Mouse (Mus musculus): ENCODE data around the gene Rgs3.

The Rgs3 gene

GRCm38 (mm10) chr4:62559797-62560329 is at the start of gene Rgs3:
TSS of gene Rgs3 (plus strand) at chr4:62559847.
- DNase-seq (ENCODE audit: low spot score in 2 of 2) = no peak

- no peak for DNase-seq (ENCODE audit: low spot score in 2 of 2)
Observed at GRCm38 (mm10) chr4:62509946-62510345, 49.7 kb upstream of the Rgs3 start.

GRCm38 (mm10) chr4:62513998-62514506 is 45.6 kb upstream of the Rgs3 start:
- no peak for DNase-seq (ENCODE audit: low spot score in 2 of 2)

GRCm38 (mm10) chr4:62514995-62515394 is 44.7 kb upstream of the Rgs3 start:
- no peak for DNase-seq (ENCODE audit: low spot score in 2 of 2)

- peak in 1 of 2 experiments; percentile 56 for DNase-seq (ENCODE audit: low spot score in 2 of 2)
Observed at GRCm38 (mm10) chr4:62515490-62515889, 44.2 kb upstream of the Rgs3 start.

- peak in 1 of 2 experiments; percentile 60 for DNase-seq (ENCODE audit: low spot score in 2 of 2)
Observed at GRCm38 (mm10) chr4:62516079-62516478, 43.6 kb upstream of the Rgs3 start.

GRCm38 (mm10) chr4:62516579-62516978 is 43.1 kb upstream of the Rgs3 start:
- DNase-seq (ENCODE audit: low spot score in 2 of 2) = peak; percentile 71 to 85

GRCm38 (mm10) chr4:62517046-62517445 is 42.6 kb upstream of the Rgs3 start:
- peak; percentile 38 to 52 for DNase-seq (ENCODE audit: low spot score in 2 of 2)

GRCm38 (mm10) chr4:62517538-62518415 is 41.9 kb upstream of the Rgs3 start:
- DNase-seq (ENCODE audit: low spot score in 2 of 2) = peak; percentile 23 to 41

GRCm38 (mm10) chr4:62518416-62519121 is 41.1 kb upstream of the Rgs3 start:
- peak; percentile 42 to 54 for DNase-seq (ENCODE audit: low spot score in 2 of 2)

GRCm38 (mm10) chr4:62519122-62519848 is 40.4 kb upstream of the Rgs3 start:
- peak in 1 of 2 experiments; percentile 38 for DNase-seq (ENCODE audit: low spot score in 2 of 2)

- peak; percentile 86 to 88 for DNase-seq (ENCODE audit: low spot score in 2 of 2)
Observed at GRCm38 (mm10) chr4:62519849-62520233, 39.8 kb upstream of the Rgs3 start, which contains the start of gene Alad. TSS of gene Alad (minus strand) at chr4:62519918.

GRCm38 (mm10) chr4:62520892-62521400 is 38.7 kb upstream of the Rgs3 start:
- no peak for DNase-seq (ENCODE audit: low spot score in 2 of 2)

- peak; percentile 97 for DNase-seq (ENCODE audit: low spot score in 2 of 2)
Observed at GRCm38 (mm10) chr4:62524651-62525488, 34.8 kb upstream of the Rgs3 start, which contains the start of the genes Pole3 and 4933430I17Rik. TSS of gene Pole3 (minus strand) at chr4:62525068. TSS of gene 4933430I17Rik (plus strand) at chr4:62525369.

GRCm38 (mm10) chr4:62525489-62525811 is 34.2 kb upstream of the Rgs3 start:
- no peak for DNase-seq (ENCODE audit: low spot score in 2 of 2)

GRCm38 (mm10) chr4:62526256-62526655 is 33.4 kb upstream of the Rgs3 start:
- no peak for DNase-seq (ENCODE audit: low spot score in 2 of 2)

- no peak for DNase-seq (ENCODE audit: low spot score in 2 of 2)
Observed at GRCm38 (mm10) chr4:62527655-62528054, 32.0 kb upstream of the Rgs3 start.

GRCm38 (mm10) chr4:62533729-62534128 is 25.9 kb upstream of the Rgs3 start:
- DNase-seq (ENCODE audit: low spot score in 2 of 2) = no peak

- DNase-seq (ENCODE audit: low spot score in 2 of 2) = no peak
Observed at GRCm38 (mm10) chr4:62541802-62542201, 17.8 kb upstream of the Rgs3 start.

GRCm38 (mm10) chr4:62543782-62544181 is 15.9 kb upstream of the Rgs3 start:
- DNase-seq (ENCODE audit: low spot score in 2 of 2) = no peak
